In genomic region chrX:60892801-60893681, GRCm38 (mm10) we compare ENCODE assay signal across 8 mouse cellular contexts. TPM values are rescaled to one million over a fixed set of nuclear protein-coding genes. Genes with fewer than 3 reads are reported as not detected.
DNase-seq lines count a peak whose midpoint lies in the region; ATAC-seq and TF ChIP-seq lines count a peak whose summit lies in the region.

Gene Sox3, minus strand, starts transcription at chrX:60893430.

- DNase-seq in adrenal gland, postnatal 10 days: peak; percentile 1
- no peak for DNase-seq in adrenal gland, adult 18-20 months (ENCODE audit: low spot score in 2 of 2)
- no peak for DNase-seq in lung, postnatal 0 days (ENCODE audit: low spot score)
- no peak for DNase-seq in lung, postnatal 4 days
- DNase-seq in thymus, adult 2 months: no peak
- DNase-seq in layer of hippocampus, adult 9-10 months (ENCODE audit: low spot score): no peak

- ATAC-seq in lung, postnatal 0 days: no peak
- ATAC-seq in intestine, postnatal 0 days: no peak
- ATAC-seq in neural tube, embryonic 15.5 days (ENCODE audit: low FRiP score): peak; percentile 51

- no peak for TF ChIP-seq CTCF in lung, postnatal 0 days (IDR thresholded peaks at IDR 0.05)
- no peak for TF ChIP-seq CTCF in intestine, postnatal 0 days (IDR thresholded peaks at IDR 0.05; ENCODE audit: low read depth)
- no peak for TF ChIP-seq CTCF in thymus, adult 2 months (IDR thresholded peaks at IDR 0.05; ENCODE audit: borderline replicate concordance, control insufficient read depth, extremely low read depth, insufficient read depth, low read length, poor library complexity)

- no peak within 1 kb of the TSS for H3K27ac ChIP-seq in lung, postnatal 0 days (ENCODE audit: low read length)
- H3K27ac ChIP-seq in intestine, postnatal 0 days (ENCODE audit: low read depth, low read length): no peak within 1 kb of the TSS
- H3K27ac ChIP-seq in neural tube, embryonic 15.5 days (replicated peaks): peak within 1 kb of the TSS; percentile 28
- H3K27ac ChIP-seq in thymus, adult 2 months (ENCODE audit: control insufficient read depth, insufficient read depth, low read length): no peak within 1 kb of the TSS

- no peak for TF ChIP-seq EP300 in lung, postnatal 0 days (IDR thresholded peaks at IDR 0.05)

- H3K4me2 ChIP-seq in lung, postnatal 0 days (replicated peaks; ENCODE audit: low read depth, low read length): peak within 1 kb of the TSS; percentile 68
- H3K4me2 ChIP-seq in intestine, postnatal 0 days (replicated peaks; ENCODE audit: low read depth): peak within 1 kb of the TSS; percentile 70
- peak within 1 kb of the TSS; percentile 72 for H3K4me2 ChIP-seq in neural tube, embryonic 15.5 days

- no peak within 1 kb of the TSS for H3K9ac ChIP-seq in lung, postnatal 0 days (replicated peaks; ENCODE audit: low read depth)
- H3K9ac ChIP-seq in intestine, postnatal 0 days (ENCODE audit: low read depth, low read length): no peak within 1 kb of the TSS
- peak within 1 kb of the TSS; percentile 50 for H3K9ac ChIP-seq in neural tube, embryonic 15.5 days (replicated peaks)

- no peaks in the 10 kb centered on the region for H3K36me3 ChIP-seq in lung, postnatal 0 days (ENCODE audit: insufficient read depth, low read length)
- H3K36me3 ChIP-seq in intestine, postnatal 0 days (ENCODE audit: control insufficient read depth, insufficient read depth): no peaks in the 10 kb centered on the region
- H3K36me3 ChIP-seq in neural tube, embryonic 15.5 days: no peaks in the 10 kb centered on the region
- no peaks in the 10 kb centered on the region for H3K36me3 ChIP-seq in thymus, adult 2 months (ENCODE audit: control insufficient read depth, insufficient read depth, low read length)

- peaks cover 20% of the 10 kb centered on the region; the same call in 1 of the 2 replicates for H3K27me3 ChIP-seq in lung, postnatal 0 days (replicated peaks; ENCODE audit: insufficient read depth, low read length)
- H3K27me3 ChIP-seq in intestine, postnatal 0 days (replicated peaks; ENCODE audit: control insufficient read depth, insufficient read depth, low read length): peaks cover 58% of the 10 kb centered on the region
- peaks cover 21% of the 10 kb centered on the region for H3K27me3 ChIP-seq in neural tube, embryonic 15.5 days (replicated peaks)
- H3K27me3 ChIP-seq in thymus, adult 2 months (ENCODE audit: control insufficient read depth, insufficient read depth, low read length): no peaks in the 10 kb centered on the region

- no peak for TF ChIP-seq POLR2A in thymus, adult 2 months (IDR thresholded peaks at IDR 0.05; ENCODE audit: control insufficient read depth, extremely low read depth, insufficient read depth, low read length, poor library complexity)

- H3K4me1 ChIP-seq in lung, postnatal 0 days (ENCODE audit: insufficient read depth, low read depth, low read length): no peaks in the 10 kb centered on the region
- H3K4me1 ChIP-seq in intestine, postnatal 0 days (replicated peaks; ENCODE audit: control insufficient read depth, insufficient read depth, low read length): no peaks in the 10 kb centered on the region
- H3K4me1 ChIP-seq in neural tube, embryonic 15.5 days: peaks cover 25% of the 10 kb centered on the region
- 0 out of 2 replicates have a peak, but pooled peaks cover 2% of the 10 kb centered on the region for H3K4me1 ChIP-seq in thymus, adult 2 months (replicated peaks; ENCODE audit: control insufficient read depth, insufficient read depth, low read length)

- WGBS in lung, postnatal 0 days: 10% methylated on average over 38 of the region's 92 CpGs
- WGBS in intestine, postnatal 0 days: 26% methylated on average over 79 of the region's 92 CpGs
- 22% methylated on average over 82 of the region's 92 CpGs for WGBS in neural tube, embryonic 15.5 days
- WGBS in thymus, adult 2 months: 4% methylated on average over 42 of the region's 92 CpGs

- H3K9me3 ChIP-seq in lung, postnatal 0 days (ENCODE audit: low read length): no peaks in the 10 kb centered on the region
- H3K9me3 ChIP-seq in intestine, postnatal 0 days (ENCODE audit: control insufficient read depth): no peaks in the 10 kb centered on the region
- H3K9me3 ChIP-seq in neural tube, embryonic 15.5 days (replicated peaks): no peaks in the 10 kb centered on the region

- H3K4me3 ChIP-seq in lung, postnatal 0 days (ENCODE audit: low read depth, low read length): peak within 1 kb of the TSS; percentile 35
- H3K4me3 ChIP-seq in intestine, postnatal 0 days (ENCODE audit: low read depth, low read length): peak within 1 kb of the TSS; percentile 40
- peak within 1 kb of the TSS; percentile 52 for H3K4me3 ChIP-seq in neural tube, embryonic 15.5 days (replicated peaks)
- no peak within 1 kb of the TSS for H3K4me3 ChIP-seq in thymus, adult 2 months (ENCODE audit: control insufficient read depth, insufficient read depth, low read length)

RNA-seq across cellular contexts. Expression of gene Sox3, which starts in this region (rescaled TPM):
- under 1 TPM in 1 of 2 experiments, not detected in 1; 0.42 TPM for total RNA-seq in adrenal gland, postnatal 10 days (2021)
- total RNA-seq in adrenal gland, adult 18-20 months (2021): not detected
- polyA plus RNA-seq in lung, postnatal 0 days (2015; fragmentation: Nextera tagmentation; extraction: Ambion mirVana): 0.06 TPM in 1 of 2 replicates, not detected in the other
- 0.07 and 0.10 TPM in 2 replicates for polyA plus RNA-seq in intestine, postnatal 0 days (2015; fragmentation: Nextera tagmentation; extraction: Ambion mirVana)
- polyA plus RNA-seq in neural tube, embryonic 15.5 days (2015; fragmentation: Nextera tagmentation; extraction: Ambion mirVana): 0.36 and 1.0 TPM in 2 replicates
- 0.09 and 0.17 TPM in 2 replicates for polyA plus RNA-seq in thymus, adult 2 months (2012; rRNA removed)

Comparison
In these comparisons a context has a peak if more than half of its experiments do, and no peak if none do; other contexts are left out.
1. Peak in DNase-seq in adrenal gland, postnatal 10 days; RNA of the gene not detected or under 1 TPM.